Mouse (Mus musculus) midbrain, postnatal 0 days (tissue): ENCODE data around the gene Rpl9-ps6. TPM values are rescaled to one million over a fixed set of nuclear protein-coding genes. Genes with fewer than 3 reads are reported as not detected.
A peak's percentile ranks its signal among the peaks of the same experiment; 100 is the strongest.
"Not testable (repeated sequence)": the region's sequence is repeated elsewhere in the genome, so short reads cannot be mapped to it uniquely, and the experiment has no call there.

ENCODE experiments used
- ATAC-seq: fragments of 200-750 bp; cut with Nextera tagmentation; 2 replicates; pipeline ENCODE4 v1.8.0; 2017; ENCODE audit warnings: moderate number of reproducible peaks, mild to moderate bottlenecking, moderate TSS enrichment, moderate library complexity; ENCODE audit not compliant: low FRiP score
- DNase-seq: peaks from one replicate; pipeline ENCODE4 v3.0.0-alpha.2; 2015; ENCODE audit warnings: low spot score
- H3K27ac ChIP-seq: fragments of 300-500 bp; sonication (generic); 2 replicates; pipeline ENCODE4 v1.5.1; 2014; ENCODE audit warnings: low read depth, mild to moderate bottlenecking, low read length, mixed read lengths
- H3K27me3 ChIP-seq: fragments of 300-500 bp; sonication (generic); 2 replicates; pipeline ENCODE4 v1.6.1; 2014; ENCODE audit warnings: low read length, control low read depth, mixed read lengths; ENCODE audit not compliant: insufficient read depth
- H3K36me3 ChIP-seq: fragments of 300-500 bp; sonication (generic); 2 replicates; pipeline ENCODE4 v1.6.1; 2014; ENCODE audit warnings: low read length, control low read depth, mixed read lengths; ENCODE audit not compliant: insufficient read depth
- H3K4me1 ChIP-seq: fragments of 300-500 bp; sonication (generic); 2 replicates; pipeline ENCODE4 v1.6.1; 2014; ENCODE audit warnings: mild to moderate bottlenecking, control low read depth, antibody characterized with exemption, low read length, mixed read lengths; ENCODE audit not compliant: insufficient read depth
- H3K4me2 ChIP-seq: fragments of 300-500 bp; sonication (generic); 2 replicates; pipeline ENCODE4 v1.6.1; 2014; ENCODE audit warnings: low read depth, mild to moderate bottlenecking, low read length, mixed read lengths; ENCODE audit not compliant: poor library complexity, severe bottlenecking
- H3K4me3 ChIP-seq: fragments of 300-500 bp; sonication (generic); 2 replicates; pipeline ENCODE4 v1.5.1; 2014; ENCODE audit warnings: low read depth, mild to moderate bottlenecking, low read length, moderate library complexity
- H3K9ac ChIP-seq: fragments of 300-500 bp; sonication (generic); replicated peaks from 2 replicates; pipeline ENCODE4 v1.6.1; 2014; ENCODE audit warnings: mild to moderate bottlenecking, low read length, moderate library complexity, mixed read lengths; ENCODE audit not compliant: poor library complexity, severe bottlenecking
- H3K9me3 ChIP-seq: fragments of 300-500 bp; sonication (generic); 2 replicates; pipeline ENCODE4 v1.6.1; 2016; ENCODE audit warnings: low read length, control low read depth
- CTCF ChIP-seq: IDR thresholded peaks from 2 replicates; pipeline ENCODE4 v1.5.1; 2016; ENCODE audit warnings: antibody characterized with exemption, mild to moderate bottlenecking
- WGBS: fragments of 180-500 bp; shearing (Covaris S2); extraction: QIAGEN DNeasy Blood & Tissue Kit; methylation state at CpG from one replicate; pipeline ENCODE4 v1.1.7; 2014; 5-methylcytosine and 5-hydroxymethylcytosine counted together
- polyA plus RNA-seq: library from polyadenylated mRNA; unstranded; fragments of >200 nt; fragmentation: Nextera tagmentation; extraction: Ambion mirVana; gene quantifications from 2 replicates; pipeline ENCODE4 v1.2.1, GENCODE M21; 2015
- total RNA-seq: library from RNA; depleted of rRNA; stranded (reverse); fragments of >200 nt; gene quantifications from 2 replicates; pipeline ENCODE4 v1.2.3, GENCODE M21; 2014

Gene Rpl9-ps6
- total and polyA plus RNA-seq, 2 experiments from 2014 or later: 39.8 to 51.6 TPM

DNA sequence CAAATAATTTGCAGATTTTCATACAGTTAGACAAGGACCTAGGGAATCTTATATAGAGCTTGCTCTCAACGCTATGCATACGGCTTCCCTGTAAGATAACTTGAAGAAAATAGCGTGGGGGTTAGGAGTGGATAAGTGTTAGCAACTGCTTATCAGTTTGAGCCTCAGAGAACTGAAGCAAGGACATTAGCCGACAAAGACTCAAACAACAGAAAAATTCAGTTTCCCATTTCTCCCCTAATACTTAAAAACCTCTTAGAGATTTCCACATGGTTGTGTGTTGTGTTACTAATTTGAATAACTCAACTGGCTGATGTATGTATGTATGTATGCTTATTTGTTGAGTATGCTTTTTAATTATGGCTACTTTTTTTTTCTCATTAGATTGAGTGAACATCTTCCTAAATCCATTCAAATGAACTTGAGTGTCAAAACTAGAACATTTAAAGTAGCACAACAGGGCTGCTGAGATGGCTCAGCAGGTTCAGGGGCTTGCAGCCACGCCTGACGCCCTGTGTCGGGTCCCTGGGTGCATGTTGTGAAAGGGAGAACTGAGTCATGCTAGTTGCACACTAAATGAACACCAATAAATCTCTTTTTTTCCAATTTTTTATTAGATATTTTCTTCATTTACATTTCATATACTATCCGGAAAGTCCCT lies 21.3 kb upstream of the Rpl9-ps6 start:
- 0 out of 2 replicates have a peak overlapping the region, but pooled peaks have one; percentile 68 for H3K4me3 ChIP-seq
- peaks cover 9% of the 10 kb centered on the region; the same call in 1 of the 2 replicates for H3K4me1 ChIP-seq
- H3K9ac ChIP-seq: no peak overlapping the region
- WGBS: 87% methylated on average over 8 of the region's 8 CpGs
- peak overlapping the region; percentile 73 for H3K4me2 ChIP-seq
- TF ChIP-seq CTCF: no peak
- H3K27ac ChIP-seq: no peak overlapping the region
- DNase-seq (no peak), ATAC-seq (no peak)
- H3K36me3 ChIP-seq: peaks cover 6% of the 10 kb centered on the region
- H3K27me3 ChIP-seq: no peaks in the 10 kb centered on the region
- no peaks in the 10 kb centered on the region for H3K9me3 ChIP-seq

DNA sequence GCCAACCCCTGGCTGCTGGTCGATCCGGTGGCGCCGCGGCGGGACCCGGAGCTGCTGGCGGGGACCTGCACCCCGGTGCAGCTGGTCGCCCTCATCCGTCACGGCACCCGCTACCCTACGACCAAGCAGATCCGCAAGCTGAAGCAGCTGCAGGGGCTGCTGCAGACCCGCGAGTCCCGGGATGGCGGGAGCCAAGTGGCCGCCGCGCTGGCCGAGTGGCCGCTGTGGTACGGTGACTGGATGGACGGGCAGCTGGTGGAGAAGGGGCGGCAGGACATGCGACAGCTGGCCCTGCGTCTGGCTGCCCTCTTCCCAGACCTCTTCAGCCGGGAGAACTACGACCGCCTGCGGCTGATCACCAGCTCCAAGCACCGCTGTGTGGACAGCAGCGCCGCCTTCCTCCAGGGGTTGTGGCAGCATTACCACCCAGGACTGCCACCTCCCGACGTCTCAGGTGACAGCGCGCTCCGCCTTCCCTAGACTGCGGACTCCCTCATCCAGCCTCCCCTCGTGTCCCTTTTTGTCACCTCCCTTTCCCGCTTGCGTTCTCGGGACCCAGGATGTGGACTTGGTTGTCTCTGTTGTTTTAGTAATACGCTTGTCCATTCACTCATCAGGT lies 19.8 kb upstream of the Rpl9-ps6 start:
- under 1% methylated on average over 41 of the region's 47 CpGs for WGBS
- H3K4me2 ChIP-seq: peak overlapping the region; percentile 73

DNA sequence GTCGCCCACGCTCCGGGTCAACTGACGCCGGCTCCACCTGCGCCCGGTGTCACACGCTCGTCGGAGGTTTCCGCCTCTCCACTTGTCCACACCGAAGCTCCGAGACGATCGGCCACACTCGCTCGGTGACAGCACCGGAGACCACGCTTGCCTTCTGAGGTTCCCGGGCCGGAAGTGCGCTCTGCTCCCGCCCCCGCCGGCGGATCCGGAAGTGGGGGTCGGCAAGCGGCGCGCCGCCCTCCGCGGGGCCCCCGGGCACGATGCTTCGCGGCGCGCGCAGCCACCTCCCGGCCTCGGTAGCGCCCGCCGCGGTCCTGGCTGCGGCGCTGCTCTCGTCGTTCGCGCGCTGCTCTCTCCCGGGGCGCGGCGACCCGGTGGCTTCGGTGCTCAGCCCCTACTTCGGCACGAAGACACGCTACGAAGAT lies 19.3 kb upstream of the Rpl9-ps6 start, which contains the start of gene Minpp1:
Gene Minpp1 (plus strand): TSS at position 89 of the 425 bp plus-strand sequence.
- Histone ChIP-seq H3K27me3 (no peaks in the 10 kb centered on the region), H3K4me2 (peak within 1 kb of the TSS; percentile 73), H3K36me3 (no peaks in the 10 kb centered on the region), H3K9me3 (no peaks in the 10 kb centered on the region), H3K27ac (peak within 1 kb of the TSS; percentile 81), H3K4me1 (peaks cover 9% of the 10 kb centered on the region; the same call in 1 of the 2 replicates), H3K9ac (peak within 1 kb of the TSS; percentile 81), H3K4me3 (peak within 1 kb of the TSS; percentile 68)
- WGBS: under 1% methylated on average over 45 of the region's 64 CpGs
- no peak for TF ChIP-seq CTCF
- ATAC-seq (peak; percentile 95), DNase-seq (peak; percentile 89)

More for the DNA sequence above, 19.8 kb upstream of the Rpl9-ps6 start:
- H3K4me1 ChIP-seq, H3K9me3 ChIP-seq, H3K27me3 ChIP-seq, H3K36me3 ChIP-seq: not testable (repeated sequence)
- peak; percentile 82 for ATAC-seq
- peak; percentile 61 for TF ChIP-seq CTCF
- Histone ChIP-seq H3K9ac (peak overlapping the region; percentile 81), H3K27ac (peak overlapping the region; percentile 81), H3K4me3 (peak overlapping the region; percentile 68)
- peak; percentile 60 for DNase-seq

DNA sequence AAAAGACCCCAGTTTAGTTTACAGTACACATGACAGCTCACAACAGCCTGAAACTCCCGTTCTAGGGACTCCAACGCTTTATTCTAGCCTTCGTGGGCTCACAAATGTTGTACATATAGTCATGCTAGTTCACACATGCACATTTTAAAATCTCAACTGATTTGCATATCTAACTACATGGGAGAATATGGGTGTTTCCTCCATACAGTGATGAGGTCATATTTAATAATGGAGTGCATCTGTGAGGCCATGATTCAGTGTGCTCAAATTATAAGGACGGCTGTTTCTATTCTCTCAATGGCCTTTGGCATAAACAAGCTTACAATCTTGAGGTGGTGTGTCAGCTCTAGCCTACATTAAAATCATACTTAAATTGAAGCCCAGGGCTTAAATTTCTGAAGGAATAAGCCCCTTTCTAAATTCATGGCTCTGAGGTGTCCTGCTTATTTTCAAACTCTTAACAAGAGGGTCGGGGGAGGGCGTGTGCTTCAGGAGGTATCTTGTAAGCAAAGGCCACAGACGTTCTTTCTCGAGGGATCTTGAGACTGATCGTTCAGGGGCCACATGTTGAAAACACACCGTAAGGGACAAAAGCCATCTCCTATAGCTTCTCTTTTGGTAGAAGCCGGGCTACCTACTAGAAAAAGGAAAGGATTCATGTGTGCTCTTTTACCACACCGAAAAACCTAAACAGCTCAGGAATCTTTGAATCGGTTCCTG lies 18.7 kb upstream of the Rpl9-ps6 start:
- Histone ChIP-seq H3K27me3 (no peaks in the 10 kb centered on the region), H3K4me2 (peak overlapping the region; percentile 73), H3K4me1 (peaks cover 9% of the 10 kb centered on the region; the same call in 1 of the 2 replicates), H3K9me3 (no peaks in the 10 kb centered on the region), H3K36me3 (no peaks in the 10 kb centered on the region), H3K9ac (peak overlapping the region; percentile 81), H3K4me3 (peak overlapping the region; percentile 68), H3K27ac (peak overlapping the region; percentile 81)
- no peak; the same call in 1 of the 2 replicates for ATAC-seq
- WGBS: 20% methylated on average over 13 of the region's 13 CpGs
- no peak for TF ChIP-seq CTCF
- peak; percentile 5 for DNase-seq

DNA sequence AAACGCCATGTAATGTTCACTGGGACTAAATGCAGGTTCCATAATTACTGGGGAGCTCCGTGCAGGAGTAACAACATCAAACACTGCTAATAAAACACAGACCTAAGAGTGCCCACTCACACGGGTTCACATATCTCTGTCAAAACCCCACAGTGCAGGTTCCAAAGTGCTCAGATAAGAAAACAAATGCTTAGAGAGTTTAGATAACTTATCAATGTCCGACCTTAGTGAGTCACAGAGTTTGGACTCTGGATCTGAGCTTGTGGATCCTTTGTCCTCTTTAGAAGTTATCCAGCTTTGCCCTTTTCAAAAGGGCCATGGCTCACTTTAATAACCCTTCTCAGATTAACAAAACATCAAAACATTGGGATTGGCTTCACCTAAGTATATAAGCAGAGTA lies 15.1 kb upstream of the Rpl9-ps6 start:
- Histone ChIP-seq H3K9ac (no peak overlapping the region), H3K4me1 (no peaks in the 10 kb centered on the region), H3K4me3 (no peak overlapping the region), H3K27me3 (no peaks in the 10 kb centered on the region), H3K36me3 (no peaks in the 10 kb centered on the region), H3K4me2 (no peak overlapping the region), H3K9me3 (no peaks in the 10 kb centered on the region), H3K27ac (no peak overlapping the region)
- no peak for ATAC-seq
- 80% methylated on average over 4 of the region's 4 CpGs for WGBS
- DNase-seq: no peak
- TF ChIP-seq CTCF: no peak
